Mouse (Mus musculus): ENCODE data around the gene Zfand2b. TPM values are rescaled to one million over a fixed set of nuclear protein-coding genes. Genes with fewer than 3 reads are reported as not detected.

The Zfand2b gene
- polyA plus RNA-seq, 1 experiment from 2014 or later: 34.9 TPM

DNA sequence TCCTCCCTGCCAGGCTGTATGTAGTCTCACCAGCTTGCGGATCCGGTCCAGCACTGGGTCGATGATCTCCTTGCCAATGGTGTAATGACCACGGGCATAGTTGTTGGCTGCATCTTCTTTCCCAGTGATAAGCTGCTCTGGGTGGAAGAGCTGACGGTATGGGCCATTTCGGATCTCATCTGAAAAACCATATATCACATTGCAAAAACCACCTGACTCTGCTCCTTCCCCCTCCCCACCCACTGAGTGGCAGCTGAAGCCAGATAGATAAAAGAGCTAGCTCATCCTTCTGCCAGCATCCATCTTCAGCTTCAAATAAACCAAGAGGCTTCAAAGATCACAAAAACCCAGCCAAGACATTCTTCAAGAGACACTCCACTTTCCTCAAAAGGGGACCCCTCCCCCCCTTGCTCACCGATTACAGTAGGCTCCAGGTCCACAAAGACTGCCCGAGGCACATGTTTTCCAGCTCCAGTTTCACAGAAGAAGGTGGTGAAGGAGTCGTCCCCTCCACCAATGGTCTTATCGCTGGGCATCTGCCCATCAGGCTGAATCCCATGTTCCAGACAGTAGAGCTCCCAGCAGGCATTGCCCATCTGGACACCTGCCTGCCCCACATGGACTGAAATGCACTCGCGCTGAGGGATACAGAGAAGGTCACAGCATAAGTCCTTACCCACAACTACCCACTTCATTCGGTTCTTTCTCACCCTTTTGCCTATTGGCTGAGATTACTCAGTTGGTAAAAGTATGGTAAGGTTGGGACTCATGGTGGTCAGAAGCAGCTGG, 48.5 kb downstream of the Zfand2b start:
- 0 out of 2 replicates have a peak overlapping the region, but pooled peaks have one; percentile 96 for H3K4me2 ChIP-seq
- H3K4me1 ChIP-seq (replicated peaks): peaks cover 25% of the 10 kb centered on the region
- WGBS: 76% methylated on average over 13 of the region's 13 CpGs
- H3K9ac ChIP-seq (replicated peaks): no peak overlapping the region
- H3K4me3 ChIP-seq (replicated peaks): no peak overlapping the region
- peaks cover 39% of the 10 kb centered on the region for H3K36me3 ChIP-seq
- H3K27me3 ChIP-seq: peaks cover 64% of the 10 kb centered on the region
- no peak overlapping the region for H3K27ac ChIP-seq
- ATAC-seq (ENCODE audit: insufficient number of reproducible peaks, insufficient read depth, low FRiP score, low TSS enrichment, low read depth): no peak
- no peaks in the 10 kb centered on the region for H3K9me3 ChIP-seq

- no peak for ATAC-seq (ENCODE audit: insufficient number of reproducible peaks, insufficient read depth, low FRiP score, low TSS enrichment, low read depth)
- Histone ChIP-seq H3K4me2 (peak overlapping the region; percentile 96), H3K9ac (replicated peaks) (no peak overlapping the region), H3K4me1 (replicated peaks) (peaks cover 19% of the 10 kb centered on the region), H3K27ac (no peak overlapping the region), H3K27me3 (peaks cover 73% of the 10 kb centered on the region), H3K4me3 (replicated peaks) (peak overlapping the region; percentile 53), H3K9me3 (no peaks in the 10 kb centered on the region), H3K36me3 (peaks cover 30% of the 10 kb centered on the region)
- WGBS: 3% methylated on average over 6 of the region's 6 CpGs
Measured at GRCm38 (mm10) chr1:75217893-75218226, 49.4 kb downstream of the Zfand2b start.

DNA sequence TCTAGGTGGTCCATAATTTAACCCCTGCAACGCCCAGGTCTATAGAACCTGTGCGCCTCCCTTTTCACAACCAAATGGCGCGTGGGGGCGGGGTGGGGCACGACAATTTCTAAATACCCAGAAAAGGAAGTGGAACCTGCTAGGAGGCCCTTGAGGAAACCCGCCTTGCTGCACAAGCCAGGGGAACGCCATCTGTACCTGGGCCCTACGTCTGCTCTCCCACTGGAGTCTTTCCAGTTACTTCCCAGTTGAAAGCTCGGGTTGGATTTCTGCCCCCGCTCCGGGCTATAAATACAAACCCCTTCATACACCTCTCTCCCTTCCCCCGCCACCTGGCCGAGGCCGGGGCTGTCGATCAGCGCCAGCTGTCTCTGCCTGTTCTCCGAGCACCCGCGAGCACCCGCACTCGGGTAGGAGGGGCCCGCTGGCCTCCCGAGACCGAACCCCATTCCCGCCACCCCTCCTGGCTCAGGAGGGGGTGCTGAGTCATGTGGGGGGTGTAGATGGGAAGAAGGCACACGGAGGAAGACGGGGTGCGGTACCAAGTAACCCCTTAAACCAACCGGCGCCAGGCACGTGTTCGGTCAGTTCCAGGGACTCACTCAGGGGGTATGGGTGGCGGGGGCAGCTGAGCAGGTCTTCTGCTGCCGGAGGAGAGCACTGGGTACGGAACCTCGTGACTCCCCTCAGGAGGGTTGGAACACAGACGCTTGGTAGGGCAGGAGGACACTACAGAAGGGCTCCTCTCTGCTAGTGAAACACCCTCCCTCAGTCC, 50.0 kb downstream of the Zfand2b start:
- ATAC-seq (ENCODE audit: insufficient number of reproducible peaks, insufficient read depth, low FRiP score, low TSS enrichment, low read depth): peak; percentile 63; the same call in 1 of the 2 replicates
- H3K9ac ChIP-seq (replicated peaks): 0 out of 2 replicates have a peak overlapping the region, but pooled peaks have one; percentile 42
- H3K27ac ChIP-seq: no peak overlapping the region
- H3K4me3 ChIP-seq (replicated peaks): peak overlapping the region; percentile 53
- WGBS: 2% methylated on average over 38 of the region's 38 CpGs
- H3K36me3 ChIP-seq: peaks cover 25% of the 10 kb centered on the region
- peaks cover 19% of the 10 kb centered on the region for H3K4me1 ChIP-seq (replicated peaks)
- H3K4me2 ChIP-seq: peak overlapping the region; percentile 96
- H3K27me3 ChIP-seq: peaks cover 75% of the 10 kb centered on the region
- no peaks in the 10 kb centered on the region for H3K9me3 ChIP-seq

GRCm38 (mm10) chr1:75219078-75219477, 50.6 kb downstream of the Zfand2b start:
- Histone ChIP-seq H3K4me3 (replicated peaks) (peak overlapping the region; percentile 53), H3K4me2 (peak overlapping the region; percentile 96), H3K4me1 (replicated peaks) (peaks cover 19% of the 10 kb centered on the region), H3K27me3 (peaks cover 75% of the 10 kb centered on the region), H3K9me3 (no peaks in the 10 kb centered on the region), H3K9ac (replicated peaks) (peak overlapping the region; percentile 42), H3K36me3 (peaks cover 18% of the 10 kb centered on the region), H3K27ac (no peak overlapping the region)
- ATAC-seq (ENCODE audit: insufficient number of reproducible peaks, insufficient read depth, low FRiP score, low TSS enrichment, low read depth): peak; percentile 87
- under 1% methylated on average over 24 of the region's 24 CpGs for WGBS

DNA sequence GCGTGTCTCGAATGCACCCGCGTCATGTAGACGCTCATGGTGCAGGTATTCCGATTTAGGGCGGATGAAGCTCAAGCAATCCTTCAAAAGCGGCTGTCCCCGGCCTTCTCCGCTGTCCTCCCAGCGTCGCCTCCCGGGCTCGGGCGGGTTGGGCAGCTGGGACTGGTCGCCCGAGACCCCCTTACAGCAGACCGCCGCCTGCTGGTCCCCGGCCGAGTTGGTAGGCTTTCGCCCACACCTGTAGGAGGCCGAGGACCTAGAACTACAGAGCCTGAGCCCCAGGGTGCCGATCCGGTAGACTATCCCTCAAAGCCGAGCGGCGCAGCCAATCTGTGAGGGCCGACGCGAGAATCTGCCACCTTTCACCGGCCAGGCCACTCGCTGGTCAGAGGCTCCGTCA, 51.1 kb downstream of the Zfand2b start, which contains the start of gene Tuba4a:
Gene Tuba4a (minus strand): TSS at position 335 of the 400 bp plus-strand sequence.
- Histone ChIP-seq H3K27ac (no peak within 1 kb of the TSS), H3K4me1 (replicated peaks) (peaks cover 19% of the 10 kb centered on the region), H3K4me2 (peak within 1 kb of the TSS; percentile 96), H3K36me3 (peaks cover 13% of the 10 kb centered on the region), H3K4me3 (replicated peaks) (peak within 1 kb of the TSS; percentile 53), H3K9me3 (no peaks in the 10 kb centered on the region), H3K9ac (replicated peaks) (peak within 1 kb of the TSS; percentile 42), H3K27me3 (peaks cover 75% of the 10 kb centered on the region)
- 0 out of 2 replicates have a peak, but pooled peaks have one; percentile 26 for ATAC-seq (ENCODE audit: insufficient number of reproducible peaks, insufficient read depth, low FRiP score, low TSS enrichment, low read depth)
- WGBS: under 1% methylated on average over 34 of the region's 34 CpGs

Small RNAs within 50 kb of the gene (microRNA-seq; reads per million reads assigned to microRNA genes)
- gene Gm27943: not detected

Other genes starting within 250 kb of the Zfand2b start
- gene Cfap65, start 233.0 kb upstream of the Zfand2b start, polyA plus RNA-seq (2016; fragmentation: Nextera tagmentation; extraction: Ambion mirVana): not detected in 2 replicates
- gene Ihh, start 217.0 kb upstream of the Zfand2b start, polyA plus RNA-seq (2016; fragmentation: Nextera tagmentation; extraction: Ambion mirVana): 3.3 and 6.5 TPM in 2 replicates
- gene Nhej1, start 43.4 kb upstream of the Zfand2b start, polyA plus RNA-seq (2016; fragmentation: Nextera tagmentation; extraction: Ambion mirVana): 12.0 and 12.1 TPM in 2 replicates
- 0.10 TPM in 1 of 2 replicates, not detected in the other for gene Slc23a3, start 34.8 kb upstream of the Zfand2b start, polyA plus RNA-seq (2016; fragmentation: Nextera tagmentation; extraction: Ambion mirVana)
- gene Cnppd1, start 25.9 kb upstream of the Zfand2b start, polyA plus RNA-seq (2016; fragmentation: Nextera tagmentation; extraction: Ambion mirVana): 40.4 and 41.1 TPM in 2 replicates
- gene Retreg2, start 25.9 kb upstream of the Zfand2b start, polyA plus RNA-seq (2016; fragmentation: Nextera tagmentation; extraction: Ambion mirVana): 36.9 and 38.0 TPM in 2 replicates
- gene Abcb6, start 11.7 kb downstream of the Zfand2b start, polyA plus RNA-seq (2016; fragmentation: Nextera tagmentation; extraction: Ambion mirVana): 36.3 and 41.1 TPM in 2 replicates
- gene Ankzf1, start 23.5 kb downstream of the Zfand2b start, polyA plus RNA-seq (2016; fragmentation: Nextera tagmentation; extraction: Ambion mirVana): 26.6 and 27.8 TPM in 2 replicates
- 22.0 and 24.1 TPM in 2 replicates for gene Atg9a, start 23.6 kb downstream of the Zfand2b start, polyA plus RNA-seq (2016; fragmentation: Nextera tagmentation; extraction: Ambion mirVana)
- 19.3 and 20.6 TPM in 2 replicates for gene Glb1l, start 42.2 kb downstream of the Zfand2b start, polyA plus RNA-seq (2016; fragmentation: Nextera tagmentation; extraction: Ambion mirVana)
- gene Stk16, start 42.2 kb downstream of the Zfand2b start, polyA plus RNA-seq (2016; fragmentation: Nextera tagmentation; extraction: Ambion mirVana): 131 and 134 TPM in 2 replicates
- 14.5 and 15.8 TPM in 2 replicates for gene Tuba4a, start 51.2 kb downstream of the Zfand2b start, polyA plus RNA-seq (2016; fragmentation: Nextera tagmentation; extraction: Ambion mirVana)
- not detected in 2 replicates for gene A630095N17Rik, start 63.5 kb downstream of the Zfand2b start, polyA plus RNA-seq (2016; fragmentation: Nextera tagmentation; extraction: Ambion mirVana)
- 40.7 and 42.8 TPM in 2 replicates for gene Dnajb2, start 67.8 kb downstream of the Zfand2b start, polyA plus RNA-seq (2016; fragmentation: Nextera tagmentation; extraction: Ambion mirVana)
- 0.20 and 0.35 TPM in 2 replicates for gene Ptprn, start 95.9 kb downstream of the Zfand2b start, polyA plus RNA-seq (2016; fragmentation: Nextera tagmentation; extraction: Ambion mirVana)
- gene Resp18, start 109.8 kb downstream of the Zfand2b start, polyA plus RNA-seq (2016; fragmentation: Nextera tagmentation; extraction: Ambion mirVana): 0.83 TPM in 1 of 2 replicates, not detected in the other
- 111 TPM in 2 replicates for gene Dnpep, start 149.3 kb downstream of the Zfand2b start, polyA plus RNA-seq (2016; fragmentation: Nextera tagmentation; extraction: Ambion mirVana)
- 23.5 and 25.3 TPM in 2 replicates for gene Des, start 191.7 kb downstream of the Zfand2b start, polyA plus RNA-seq (2016; fragmentation: Nextera tagmentation; extraction: Ambion mirVana)
- 30.4 and 30.7 TPM in 2 replicates for gene Speg, start 206.7 kb downstream of the Zfand2b start, polyA plus RNA-seq (2016; fragmentation: Nextera tagmentation; extraction: Ambion mirVana)